Mouse (Mus musculus) liver, embryonic 13.5 days (tissue): ENCODE measurements at regions not wholly inside any gene's neighbourhood (a gene's known extent, or its start where the extent isn't known, plus 50 kb on each side); places are given as distances from the start of the nearest gene placed in this dataset.

ENCODE experiments used
- ATAC-seq: fragments of 200-750 bp; cut with Nextera tagmentation; 2 replicates; pipeline ENCODE4 v1.8.0; 2017; ENCODE audit warnings: low read depth, mild to moderate bottlenecking, moderate number of reproducible peaks, moderate library complexity
- DNase-seq: peaks from one replicate; pipeline ENCODE4 v3.0.0; 2022
- H3K27ac ChIP-seq: fragments of 300-500 bp; sonication (generic); 2 replicates; pipeline ENCODE4 v1.5.1; 2015; ENCODE audit warnings: moderate library complexity, mild to moderate bottlenecking, inconsistent platforms
- H3K27me3 ChIP-seq: fragments of 300-500 bp; sonication (generic); 2 replicates; pipeline ENCODE4 v1.6.1; 2015; ENCODE audit warnings: mild to moderate bottlenecking, inconsistent platforms
- H3K36me3 ChIP-seq: fragments of 300-500 bp; sonication (generic); 2 replicates; pipeline ENCODE4 v1.6.1; 2015; ENCODE audit warnings: mild to moderate bottlenecking, inconsistent platforms
- H3K4me1 ChIP-seq: fragments of 300-500 bp; sonication (generic); replicated peaks from 2 replicates; pipeline ENCODE4 v1.6.1; 2015; ENCODE audit warnings: inconsistent platforms
- H3K4me2 ChIP-seq: fragments of 300-500 bp; sonication (generic); 2 replicates; pipeline ENCODE4 v1.6.1; 2015; ENCODE audit warnings: inconsistent platforms, mild to moderate bottlenecking, moderate library complexity
- H3K4me3 ChIP-seq: fragments of 300-500 bp; sonication (generic); replicated peaks from 2 replicates; pipeline ENCODE4 v1.5.1; 2015; ENCODE audit warnings: mild to moderate bottlenecking, inconsistent platforms
- H3K9ac ChIP-seq: fragments of 300-500 bp; sonication (generic); 2 replicates; pipeline ENCODE4 v1.6.1; 2015; ENCODE audit warnings: mild to moderate bottlenecking, inconsistent platforms
- H3K9me3 ChIP-seq: fragments of 300-500 bp; sonication (generic); replicated peaks from 2 replicates; pipeline ENCODE4 v1.6.1; 2016; ENCODE audit warnings: inconsistent platforms
- WGBS: fragments of 180-500 bp; shearing (Covaris S2); methylation state at CpG from one replicate; pipeline ENCODE4 v1.1.7; 2015; ENCODE audit not compliant: insufficient replicate concordance; 5-methylcytosine and 5-hydroxymethylcytosine counted together

GRCm38 (mm10) chr1:35697218-35697617, 371.0 kb upstream of the Hs6st1 start:
- 27% methylated on average over 4 of the region's 4 CpGs for WGBS
- DNase-seq = no peak
- no peak for ATAC-seq
- no peaks in the 10 kb centered on the region for H3K9me3 ChIP-seq
- H3K4me1 ChIP-seq = no peaks in the 10 kb centered on the region
- no peaks in the 10 kb centered on the region for H3K27me3 ChIP-seq
- H3K4me2 ChIP-seq = no peak overlapping the region
- H3K4me3 ChIP-seq = no peak overlapping the region
- H3K36me3 ChIP-seq = no peaks in the 10 kb centered on the region
- H3K27ac ChIP-seq = no peak overlapping the region
- no peak overlapping the region for H3K9ac ChIP-seq

GRCm38 (mm10) chr1:35697834-35698500, 370.2 kb upstream of the Hs6st1 start:
- DNase-seq (no peak), ATAC-seq (no peak)
- H3K4me1 ChIP-seq = no peaks in the 10 kb centered on the region
- no peaks in the 10 kb centered on the region for H3K36me3 ChIP-seq
- no peaks in the 10 kb centered on the region for H3K9me3 ChIP-seq
- H3K27me3 ChIP-seq = no peaks in the 10 kb centered on the region
- H3K27ac ChIP-seq = no peak overlapping the region
- no peak overlapping the region for H3K4me3 ChIP-seq
- H3K9ac ChIP-seq = no peak overlapping the region
- no peak overlapping the region for H3K4me2 ChIP-seq
- WGBS = 24% methylated on average over 10 of the region's 10 CpGs

GRCm38 (mm10) chr1:35702585-35702984, 365.6 kb upstream of the Hs6st1 start:
- no peak overlapping the region for H3K9ac ChIP-seq
- 9% methylated on average over 1 of the region's 1 CpGs for WGBS
- DNase-seq = no peak
- no peaks in the 10 kb centered on the region for H3K4me1 ChIP-seq
- H3K27me3 ChIP-seq = no peaks in the 10 kb centered on the region
- H3K9me3 ChIP-seq = no peaks in the 10 kb centered on the region
- H3K4me2 ChIP-seq = no peak overlapping the region
- ATAC-seq = no peak
- no peak overlapping the region for H3K4me3 ChIP-seq
- no peaks in the 10 kb centered on the region for H3K36me3 ChIP-seq
- no peak overlapping the region for H3K27ac ChIP-seq

GRCm38 (mm10) chr1:35706336-35706735, 361.9 kb upstream of the Hs6st1 start:
- no peaks in the 10 kb centered on the region for H3K9me3 ChIP-seq
- H3K36me3 ChIP-seq = no peaks in the 10 kb centered on the region
- H3K4me1 ChIP-seq = no peaks in the 10 kb centered on the region
- no peak for ATAC-seq
- H3K9ac ChIP-seq = no peak overlapping the region
- WGBS = 50% methylated on average over 6 of the region's 6 CpGs
- no peak for DNase-seq
- no peak overlapping the region for H3K4me3 ChIP-seq
- no peaks in the 10 kb centered on the region for H3K27me3 ChIP-seq
- H3K27ac ChIP-seq = no peak overlapping the region
- H3K4me2 ChIP-seq = no peak overlapping the region

GRCm38 (mm10) chr1:35708176-35708788, 359.9 kb upstream of the Hs6st1 start:
- no peaks in the 10 kb centered on the region for H3K27me3 ChIP-seq
- H3K9me3 ChIP-seq = no peaks in the 10 kb centered on the region
- H3K27ac ChIP-seq = no peak overlapping the region
- no peaks in the 10 kb centered on the region for H3K36me3 ChIP-seq
- no peaks in the 10 kb centered on the region for H3K4me1 ChIP-seq
- ATAC-seq (no peak), DNase-seq (no peak)
- H3K4me3 ChIP-seq = no peak overlapping the region
- no peak overlapping the region for H3K4me2 ChIP-seq
- 52% methylated on average over 2 of the region's 2 CpGs for WGBS
- no peak overlapping the region for H3K9ac ChIP-seq

- Histone ChIP-seq H3K27ac (no peak overlapping the region), H3K4me3 (no peak overlapping the region), H3K4me1 (no peaks in the 10 kb centered on the region), H3K4me2 (no peak overlapping the region), H3K9ac (no peak overlapping the region), H3K27me3 (no peaks in the 10 kb centered on the region), H3K9me3 (no peaks in the 10 kb centered on the region), H3K36me3 (no peaks in the 10 kb centered on the region)
- ATAC-seq (no peak), DNase-seq (no peak)
Observed at GRCm38 (mm10) chr1:35709214-35709613, 359.0 kb upstream of the Hs6st1 start.

- no peaks in the 10 kb centered on the region for H3K36me3 ChIP-seq
- ATAC-seq = no peak
- no peak overlapping the region for H3K27ac ChIP-seq
- WGBS = 61% methylated on average over 4 of the region's 4 CpGs
- no peak overlapping the region for H3K9ac ChIP-seq
- no peak overlapping the region for H3K4me3 ChIP-seq
- no peaks in the 10 kb centered on the region for H3K4me1 ChIP-seq
- no peak overlapping the region for H3K4me2 ChIP-seq
- no peaks in the 10 kb centered on the region for H3K9me3 ChIP-seq
- DNase-seq = no peak
- H3K27me3 ChIP-seq = no peaks in the 10 kb centered on the region
Observed at GRCm38 (mm10) chr1:35713961-35714360, 354.2 kb upstream of the Hs6st1 start.

- no peak overlapping the region for H3K9ac ChIP-seq
- H3K27ac ChIP-seq = no peak overlapping the region
- 37% methylated on average over 6 of the region's 6 CpGs for WGBS
- no peaks in the 10 kb centered on the region for H3K4me1 ChIP-seq
- no peak for DNase-seq
- H3K4me2 ChIP-seq = no peak overlapping the region
- ATAC-seq = no peak
- H3K36me3 ChIP-seq = no peaks in the 10 kb centered on the region
- no peaks in the 10 kb centered on the region for H3K9me3 ChIP-seq
- no peaks in the 10 kb centered on the region for H3K27me3 ChIP-seq
- no peak overlapping the region for H3K4me3 ChIP-seq
Observed at GRCm38 (mm10) chr1:35715931-35716330, 352.3 kb upstream of the Hs6st1 start.

GRCm38 (mm10) chr1:35717166-35717565, 351.0 kb upstream of the Hs6st1 start:
- no peak for ATAC-seq
- no peak overlapping the region for H3K27ac ChIP-seq

GRCm38 (mm10) chr1:35717659-35718058, 350.5 kb upstream of the Hs6st1 start:
- 0 out of 2 replicates have a peak, but pooled peaks have one; percentile 41 for ATAC-seq
- Histone ChIP-seq H3K36me3 (no peaks in the 10 kb centered on the region), H3K4me2 (no peak overlapping the region), H3K27ac (no peak overlapping the region), H3K27me3 (no peaks in the 10 kb centered on the region), H3K9ac (no peak overlapping the region), H3K4me3 (no peak overlapping the region), H3K9me3 (no peaks in the 10 kb centered on the region), H3K4me1 (no peaks in the 10 kb centered on the region)
- DNase-seq = no peak
- WGBS = 35% methylated on average over 2 of the region's 2 CpGs

More at GRCm38 (mm10) chr1:35717166-35717565, 351.0 kb upstream of the Hs6st1 start:
- Histone ChIP-seq H3K4me2 (no peak overlapping the region), H3K9me3 (no peaks in the 10 kb centered on the region), H3K4me1 (no peaks in the 10 kb centered on the region), H3K36me3 (no peaks in the 10 kb centered on the region), H3K4me3 (no peak overlapping the region), H3K27me3 (no peaks in the 10 kb centered on the region), H3K9ac (no peak overlapping the region)
- DNase-seq = no peak
- 61% methylated on average over 2 of the region's 2 CpGs for WGBS

GRCm38 (mm10) chr1:35720063-35720462, 348.1 kb upstream of the Hs6st1 start:
- Histone ChIP-seq H3K4me2 (no peak overlapping the region), H3K36me3 (no peaks in the 10 kb centered on the region), H3K9me3 (no peaks in the 10 kb centered on the region), H3K4me3 (no peak overlapping the region), H3K27me3 (no peaks in the 10 kb centered on the region), H3K4me1 (no peaks in the 10 kb centered on the region), H3K27ac (no peak overlapping the region), H3K9ac (no peak overlapping the region)
- 59% methylated on average over 3 of the region's 3 CpGs for WGBS
- no peak for ATAC-seq
- DNase-seq = no peak

- DNase-seq (no peak), ATAC-seq (no peak)
- H3K4me1 ChIP-seq = no peaks in the 10 kb centered on the region
- H3K9me3 ChIP-seq = no peaks in the 10 kb centered on the region
- no peak overlapping the region for H3K27ac ChIP-seq
- H3K36me3 ChIP-seq = no peaks in the 10 kb centered on the region
- no peaks in the 10 kb centered on the region for H3K27me3 ChIP-seq
- no peak overlapping the region for H3K9ac ChIP-seq
- H3K4me3 ChIP-seq = no peak overlapping the region
- no peak overlapping the region for H3K4me2 ChIP-seq
- 49% methylated on average over 3 of the region's 3 CpGs for WGBS
Observed at GRCm38 (mm10) chr1:35724366-35724900, 343.8 kb upstream of the Hs6st1 start.
